Mouse (Mus musculus) ES-Bruce4 (cell line): Measurements from ENCODE around the gene Rhou.

Source experiments
- CTCF ChIP-seq: IDR thresholded peaks from one replicate; pipeline ENCODE4 v1.8.1; 2011; ENCODE audit warnings: low read depth, low read length
- EP300 ChIP-seq: IDR thresholded peaks from 2 replicates; pipeline ENCODE4 v1.6.1; 2011; ENCODE audit warnings: low read depth, low read length; ENCODE audit not compliant: insufficient read depth
- POLR2A ChIP-seq: IDR thresholded peaks from one replicate; pipeline ENCODE4 v1.8.1; 2011; ENCODE audit warnings: low read length; ENCODE audit not compliant: insufficient read depth

GRCm38 (mm10) chr8:123705376-123705775 lies 51.6 kb downstream of the Rhou start:
- TF ChIP-seq POLR2A (no peak), CTCF (no peak), EP300 (no peak)
